In the genomic region with DNA sequence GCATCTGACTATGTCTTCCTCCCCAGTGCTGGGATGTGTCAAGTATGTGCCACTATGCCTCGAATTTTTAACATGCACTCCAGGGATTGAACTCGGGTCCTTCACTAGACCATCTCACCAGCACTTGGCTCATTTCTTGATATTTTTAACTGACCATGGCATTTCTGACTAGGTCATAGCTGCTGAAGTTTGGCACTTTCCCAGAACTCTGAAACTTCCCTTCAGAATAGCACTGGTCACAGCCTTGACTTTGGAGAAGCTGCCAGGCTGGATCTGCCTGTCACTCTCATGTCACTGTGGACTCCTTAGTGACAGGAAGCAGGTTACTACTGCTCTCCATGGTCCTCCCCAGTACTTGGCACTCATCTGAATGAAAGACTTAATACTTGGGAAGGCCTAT, we compare ENCODE assay signal across 25 mouse cellular contexts.
A peak's percentile ranks its signal among the peaks of the same experiment; 100 is the strongest.
DNase-seq lines count a peak whose midpoint lies in the region; ATAC-seq lines count a peak whose summit lies in the region.
"Had no signal": no experiment of that assay in that cellular context is flagged by ENCODE, and none has a peak within 500 bp of the region (broad histone marks: within the 10 kb centered on the region; RNA-seq: fewer than 3 reads in every experiment).

No protein-coding gene starts in this region.

- ATAC-seq in midbrain, embryonic 11.5 days (ENCODE audit: low FRiP score), result no peak
- no peak for ATAC-seq in midbrain, embryonic 14.5 days (ENCODE audit: low FRiP score, low TSS enrichment)
- no peak for ATAC-seq in forebrain, embryonic 15.5 days (replicated peaks)
- ATAC-seq: activated CD4-positive, CD25-positive, alpha-beta regulatory T cell, adult 4 months; forebrain, embryonic 13.5 days; forebrain, postnatal 0 days; hindbrain, postnatal 0 days; inflammation-experienced regulatory T-cells, adult 6 months; intestine, embryonic 16.5 days had no signal

- 85% methylated on average over 2 of the region's 2 CpGs for WGBS in midbrain, embryonic 11.5 days
- WGBS in midbrain, embryonic 14.5 days, result 93% methylated on average over 2 of the region's 2 CpGs
- 94% methylated on average over 2 of the region's 2 CpGs for WGBS in forebrain, embryonic 15.5 days

- no peaks in the 10 kb centered on the region for H3K27me3 ChIP-seq in midbrain, embryonic 11.5 days (ENCODE audit: control insufficient read depth, insufficient read depth, low read length)
- no peaks in the 10 kb centered on the region for H3K27me3 ChIP-seq in midbrain, embryonic 14.5 days (ENCODE audit: control insufficient read depth, insufficient read depth, low read length)
- H3K27me3 ChIP-seq in forebrain, embryonic 15.5 days, result no peaks in the 10 kb centered on the region
- H3K27me3 ChIP-seq: forebrain, embryonic 13.5 days; heart, embryonic 12.5 days; heart, embryonic 15.5 days had no signal

- H3K4me3 ChIP-seq in midbrain, embryonic 11.5 days (ENCODE audit: low read depth, low read length), result no peak overlapping the region
- H3K4me3 ChIP-seq in midbrain, embryonic 14.5 days (replicated peaks; ENCODE audit: low read depth, low read length), result no peak overlapping the region
- H3K4me3 ChIP-seq in forebrain, embryonic 15.5 days, result no peak overlapping the region
- H3K4me3 ChIP-seq: forebrain, embryonic 10.5 days; forebrain, embryonic 13.5 days; gastrocnemius, adult 2 months; heart, embryonic 12.5 days; heart, embryonic 15.5 days had no signal

- peak; percentile 36 to 81 for DNase-seq in adrenal gland, adult (ENCODE audit: inconsistent age in 2 of 2, low spot score in 1 of 2)
- DNase-seq in adrenal gland, postnatal 4 days (ENCODE audit: low spot score in 2 of 2), result no peak
- peak; percentile 79 for DNase-seq in midbrain, embryonic 11.5 days (ENCODE audit: low spot score, missing footprints)
- no peak for DNase-seq in midbrain, embryonic 14.5 days
- DNase-seq in adrenal gland, postnatal 25 days, result peak; percentile 3
- no peak for DNase-seq in spleen, postnatal 10 days (ENCODE audit: low spot score in 2 of 2)
- DNase-seq: cerebellum, adult 11-12 months; cerebellum, adult 9-10 months; cerebellum, postnatal 14 days; forebrain, postnatal 0 days; gastrocnemius, adult 2 months; gastrocnemius, postnatal 14 days; heart, adult 18-20 months; heart, postnatal 14 days; heart, postnatal 4 days had no signal

- no peak overlapping the region for H3K27ac ChIP-seq in midbrain, embryonic 11.5 days (ENCODE audit: low read depth, low read length)
- no peak overlapping the region for H3K27ac ChIP-seq in midbrain, embryonic 14.5 days (replicated peaks; ENCODE audit: low read depth, low read length)
- no peak overlapping the region for H3K27ac ChIP-seq in forebrain, embryonic 15.5 days (replicated peaks)
- H3K27ac ChIP-seq: forebrain, embryonic 10.5 days; forebrain, embryonic 13.5 days; gastrocnemius, adult 2 months; heart, embryonic 15.5 days; hindbrain, embryonic 14.5 days; hindbrain, postnatal 0 days had no signal

- H3K4me1 ChIP-seq in midbrain, embryonic 11.5 days (ENCODE audit: control insufficient read depth, insufficient read depth, low read length), result peaks cover 3% of the 10 kb centered on the region; the same call in 1 of the 2 replicates
- peaks cover 17% of the 10 kb centered on the region for H3K4me1 ChIP-seq in midbrain, embryonic 14.5 days (ENCODE audit: control insufficient read depth, insufficient read depth, low read length)
- peaks cover 15% of the 10 kb centered on the region; the same call in 1 of the 2 replicates for H3K4me1 ChIP-seq in forebrain, embryonic 15.5 days

- H3K36me3 ChIP-seq in midbrain, embryonic 11.5 days (ENCODE audit: control insufficient read depth, insufficient read depth, low read length), result no peaks in the 10 kb centered on the region
- H3K36me3 ChIP-seq in midbrain, embryonic 14.5 days (ENCODE audit: control insufficient read depth, insufficient read depth, low read length), result no peaks in the 10 kb centered on the region
- H3K36me3 ChIP-seq in forebrain, embryonic 15.5 days, result no peaks in the 10 kb centered on the region
- H3K36me3 ChIP-seq: forebrain, embryonic 10.5 days; heart, embryonic 12.5 days; heart, embryonic 15.5 days had no signal

- H3K4me2 ChIP-seq in midbrain, embryonic 11.5 days, result no peak overlapping the region
- no peak overlapping the region for H3K4me2 ChIP-seq in midbrain, embryonic 14.5 days (ENCODE audit: low read length)
- no peak overlapping the region for H3K4me2 ChIP-seq in forebrain, embryonic 15.5 days (replicated peaks)
- H3K4me2 ChIP-seq: forebrain, embryonic 13.5 days; heart, embryonic 12.5 days; heart, embryonic 15.5 days; hindbrain, embryonic 14.5 days had no signal

- no peaks in the 10 kb centered on the region for H3K9me3 ChIP-seq in midbrain, embryonic 11.5 days (ENCODE audit: control insufficient read depth, low read length)
- no peaks in the 10 kb centered on the region for H3K9me3 ChIP-seq in midbrain, embryonic 14.5 days (ENCODE audit: control insufficient read depth, low read length)
- H3K9me3 ChIP-seq in forebrain, embryonic 15.5 days, result no peaks in the 10 kb centered on the region
- H3K9me3 ChIP-seq: forebrain, embryonic 10.5 days; forebrain, embryonic 13.5 days; heart, embryonic 12.5 days; heart, embryonic 15.5 days had no signal

- H3K9ac ChIP-seq in midbrain, embryonic 11.5 days (ENCODE audit: low read length), result no peak overlapping the region
- no peak overlapping the region for H3K9ac ChIP-seq in midbrain, embryonic 14.5 days (replicated peaks; ENCODE audit: low read length)
- no peak overlapping the region for H3K9ac ChIP-seq in forebrain, embryonic 15.5 days (replicated peaks)
- H3K9ac ChIP-seq: forebrain, embryonic 13.5 days; forebrain, postnatal 0 days; heart, embryonic 12.5 days; heart, embryonic 15.5 days; hindbrain, embryonic 14.5 days had no signal

Comparison
In these comparisons a context has a peak if more than half of its experiments do, and no peak if none do; other contexts are left out.
1. DNase-seq: peak in adrenal gland, adult (2 of 2), midbrain, embryonic 11.5 days (single experiment) and adrenal gland, postnatal 25 days (single experiment); none in adrenal gland, postnatal 4 days (0 of 2), midbrain, embryonic 14.5 days (single experiment) and spleen, postnatal 10 days (0 of 2).